Mouse (Mus musculus): ENCODE measurements around the gene Prkacb. TPM values are rescaled to one million over a fixed set of nuclear protein-coding genes. Genes with fewer than 3 reads are reported as not detected.

Gene Prkacb
- polyA plus RNA-seq, 1 experiment from 2014 or later, result 54.7 TPM

- Histone ChIP-seq H3K27ac (no peak overlapping the region), H3K9me3 (no peaks in the 10 kb centered on the region)
- WGBS, result 92% methylated on average over 4 of the region's 4 CpGs
These were observed 108.7 kb downstream of the Prkacb start for GRCm38 (mm10) chr3:146704099-146704498.

GRCm38 (mm10) chr3:146700051-146700450, 112.7 kb downstream of the Prkacb start:
- no peak overlapping the region for H3K27ac ChIP-seq
- H3K36me3 ChIP-seq (replicated peaks), result no peaks in the 10 kb centered on the region
- no peaks in the 10 kb centered on the region for H3K27me3 ChIP-seq (ENCODE audit: poor library complexity, severe bottlenecking)
- peaks cover 12% of the 10 kb centered on the region for H3K4me1 ChIP-seq
- H3K9me3 ChIP-seq, result no peaks in the 10 kb centered on the region
- 86% methylated on average over 11 of the region's 11 CpGs for WGBS
- DNase-seq (ENCODE audit: extremely low spot score, low spot score), result no peak
- H3K4me3 ChIP-seq, result no peak overlapping the region

More at GRCm38 (mm10) chr3:146704099-146704498, 108.7 kb downstream of the Prkacb start:
- H3K4me1 ChIP-seq, result peaks cover 6% of the 10 kb centered on the region
- no peak overlapping the region for H3K4me3 ChIP-seq
- no peaks in the 10 kb centered on the region for H3K36me3 ChIP-seq (replicated peaks)
- no peak for DNase-seq (ENCODE audit: extremely low spot score, low spot score)
- H3K27me3 ChIP-seq (ENCODE audit: poor library complexity, severe bottlenecking), result no peaks in the 10 kb centered on the region

- no peaks in the 10 kb centered on the region for H3K36me3 ChIP-seq (replicated peaks)
- 82% methylated on average over 11 of the region's 11 CpGs for WGBS
- H3K27me3 ChIP-seq (ENCODE audit: poor library complexity, severe bottlenecking), result no peaks in the 10 kb centered on the region
- no peak for DNase-seq (ENCODE audit: extremely low spot score, low spot score)
- no peaks in the 10 kb centered on the region for H3K9me3 ChIP-seq
- no peak overlapping the region for H3K4me3 ChIP-seq
- peaks cover 12% of the 10 kb centered on the region for H3K4me1 ChIP-seq
- H3K27ac ChIP-seq, result no peak overlapping the region
These were observed 113.8 kb downstream of the Prkacb start for GRCm38 (mm10) chr3:146698982-146699381.

GRCm38 (mm10) chr3:146692547-146692946, 120.2 kb downstream of the Prkacb start:
- Histone ChIP-seq H3K36me3 (replicated peaks) (no peaks in the 10 kb centered on the region), H3K27ac (no peak overlapping the region), H3K27me3 (ENCODE audit: poor library complexity, severe bottlenecking) (no peaks in the 10 kb centered on the region), H3K9me3 (no peaks in the 10 kb centered on the region), H3K4me3 (no peak overlapping the region), H3K4me1 (no peaks in the 10 kb centered on the region)
- 85% methylated on average over 5 of the region's 5 CpGs for WGBS
- DNase-seq (ENCODE audit: extremely low spot score, low spot score), result no peak

- Histone ChIP-seq H3K9me3 (no peaks in the 10 kb centered on the region), H3K4me3 (no peak overlapping the region), H3K27me3 (ENCODE audit: poor library complexity, severe bottlenecking) (peaks cover 33% of the 10 kb centered on the region), H3K27ac (no peak overlapping the region), H3K4me1 (peaks cover 19% of the 10 kb centered on the region), H3K36me3 (replicated peaks) (no peaks in the 10 kb centered on the region)
- 78% methylated on average over 4 of the region's 4 CpGs for WGBS
- no peak for DNase-seq (ENCODE audit: extremely low spot score, low spot score)
These were observed 125.6 kb downstream of the Prkacb start for GRCm38 (mm10) chr3:146687121-146687725.

- H3K4me1 ChIP-seq, result peaks cover 25% of the 10 kb centered on the region
- H3K27me3 ChIP-seq (ENCODE audit: poor library complexity, severe bottlenecking), result peaks cover 33% of the 10 kb centered on the region
- H3K36me3 ChIP-seq (replicated peaks), result no peaks in the 10 kb centered on the region
- 88% methylated on average over 8 of the region's 8 CpGs for WGBS
- H3K27ac ChIP-seq, result no peak overlapping the region
- DNase-seq (ENCODE audit: extremely low spot score, low spot score), result no peak
- H3K4me3 ChIP-seq, result no peak overlapping the region
- H3K9me3 ChIP-seq, result no peaks in the 10 kb centered on the region
These were observed 126.4 kb downstream of the Prkacb start for GRCm38 (mm10) chr3:146686428-146686827.

GRCm38 (mm10) chr3:146684811-146685675, 127.7 kb downstream of the Prkacb start, which contains the start of gene Samd13:
Gene Samd13, minus strand, starts transcription at chr3:146685592.
- H3K36me3 ChIP-seq (replicated peaks), result no peaks in the 10 kb centered on the region
- peaks cover 25% of the 10 kb centered on the region for H3K4me1 ChIP-seq
- no peaks in the 10 kb centered on the region for H3K9me3 ChIP-seq
- H3K4me3 ChIP-seq, result peak within 1 kb of the TSS; percentile 63
- peak within 1 kb of the TSS; percentile 87 for H3K27ac ChIP-seq
- 4% methylated on average over 50 of the region's 50 CpGs for WGBS
- peaks cover 33% of the 10 kb centered on the region for H3K27me3 ChIP-seq (ENCODE audit: poor library complexity, severe bottlenecking)
- peak; percentile 77 for DNase-seq (ENCODE audit: extremely low spot score, low spot score)

- Histone ChIP-seq H3K4me3 (no peak overlapping the region), H3K4me1 (peaks cover 25% of the 10 kb centered on the region), H3K9me3 (no peaks in the 10 kb centered on the region), H3K36me3 (replicated peaks) (no peaks in the 10 kb centered on the region), H3K27me3 (ENCODE audit: poor library complexity, severe bottlenecking) (peaks cover 33% of the 10 kb centered on the region), H3K27ac (no peak overlapping the region)
- DNase-seq (ENCODE audit: extremely low spot score, low spot score), result no peak
- 89% methylated on average over 2 of the region's 2 CpGs for WGBS
These were observed 129.7 kb downstream of the Prkacb start for GRCm38 (mm10) chr3:146683095-146683494.

GRCm38 (mm10) chr3:146682140-146682651, 130.6 kb downstream of the Prkacb start:
- 67% methylated on average over 13 of the region's 13 CpGs for WGBS
- H3K27ac ChIP-seq, result 0 out of 2 replicates have a peak overlapping the region, but pooled peaks have one; percentile 0
- H3K9me3 ChIP-seq, result no peaks in the 10 kb centered on the region
- H3K36me3 ChIP-seq (replicated peaks), result no peaks in the 10 kb centered on the region
- H3K4me1 ChIP-seq, result peaks cover 25% of the 10 kb centered on the region
- no peak for DNase-seq (ENCODE audit: extremely low spot score, low spot score)
- H3K4me3 ChIP-seq, result no peak overlapping the region
- peaks cover 33% of the 10 kb centered on the region for H3K27me3 ChIP-seq (ENCODE audit: poor library complexity, severe bottlenecking)

- H3K27ac ChIP-seq, result no peak overlapping the region
- peaks cover 33% of the 10 kb centered on the region for H3K27me3 ChIP-seq (ENCODE audit: poor library complexity, severe bottlenecking)
- H3K4me1 ChIP-seq, result peaks cover 25% of the 10 kb centered on the region
- no peaks in the 10 kb centered on the region for H3K9me3 ChIP-seq
- WGBS, result 93% methylated on average over 8 of the region's 8 CpGs
- no peak overlapping the region for H3K4me3 ChIP-seq
- no peaks in the 10 kb centered on the region for H3K36me3 ChIP-seq (replicated peaks)
- DNase-seq (ENCODE audit: extremely low spot score, low spot score), result no peak
These were observed 131.1 kb downstream of the Prkacb start for GRCm38 (mm10) chr3:146681696-146682095.

GRCm38 (mm10) chr3:146680625-146681024, 132.2 kb downstream of the Prkacb start:
- WGBS, result 90% methylated on average over 13 of the region's 13 CpGs
- no peak for DNase-seq (ENCODE audit: extremely low spot score, low spot score)

GRCm38 (mm10) chr3:146679646-146680045, 133.1 kb downstream of the Prkacb start:
- H3K27me3 ChIP-seq (ENCODE audit: poor library complexity, severe bottlenecking), result peaks cover 16% of the 10 kb centered on the region
- H3K4me3 ChIP-seq, result no peak overlapping the region
- no peak for DNase-seq (ENCODE audit: extremely low spot score, low spot score)
- no peaks in the 10 kb centered on the region for H3K36me3 ChIP-seq (replicated peaks)
- peaks cover 15% of the 10 kb centered on the region for H3K4me1 ChIP-seq
- WGBS, result 94% methylated on average over 16 of the region's 16 CpGs
- no peak overlapping the region for H3K27ac ChIP-seq
- H3K9me3 ChIP-seq, result no peaks in the 10 kb centered on the region

More at GRCm38 (mm10) chr3:146680625-146681024, 132.2 kb downstream of the Prkacb start:
- peaks cover 23% of the 10 kb centered on the region for H3K27me3 ChIP-seq (ENCODE audit: poor library complexity, severe bottlenecking)
- H3K36me3 ChIP-seq (replicated peaks), result no peaks in the 10 kb centered on the region
- H3K4me1 ChIP-seq, result peaks cover 25% of the 10 kb centered on the region
- H3K4me3 ChIP-seq, result no peak overlapping the region
- H3K27ac ChIP-seq, result no peak overlapping the region
- no peaks in the 10 kb centered on the region for H3K9me3 ChIP-seq
